Mouse (Mus musculus) embryonic facial prominence, embryonic 12.5 days (tissue): ENCODE measurements around the gene Fam181a. TPM values are rescaled to one million over a fixed set of nuclear protein-coding genes. Genes with fewer than 3 reads are reported as not detected.

Experiments used
- ATAC-seq: fragments of 200-750 bp; cut with Nextera tagmentation; 2 replicates; pipeline ENCODE4 v1.8.0; 2017; ENCODE audit not compliant: insufficient number of reproducible peaks, insufficient read depth, low FRiP score, low TSS enrichment
- H3K27ac ChIP-seq: fragments of 300-500 bp; sonication (generic); 2 replicates; pipeline ENCODE4 v1.5.1; 2016; ENCODE audit warnings: mild to moderate bottlenecking
- H3K27me3 ChIP-seq: fragments of 300-500 bp; sonication (generic); 2 replicates; pipeline ENCODE4 v1.6.1; 2016; ENCODE audit warnings: mild to moderate bottlenecking, moderate library complexity
- H3K36me3 ChIP-seq: fragments of 300-500 bp; sonication (generic); 2 replicates; pipeline ENCODE4 v1.6.1; 2016; ENCODE audit warnings: mild to moderate bottlenecking
- H3K4me1 ChIP-seq: fragments of 300-500 bp; sonication (generic); 2 replicates; pipeline ENCODE4 v1.6.1; 2016
- H3K4me2 ChIP-seq: fragments of 300-500 bp; sonication (generic); replicated peaks from 2 replicates; pipeline ENCODE4 v1.6.1; 2016; ENCODE audit warnings: mild to moderate bottlenecking, moderate library complexity
- H3K4me3 ChIP-seq: fragments of 300-500 bp; sonication (generic); 2 replicates; pipeline ENCODE4 v1.5.1; 2016; ENCODE audit warnings: mild to moderate bottlenecking
- H3K9ac ChIP-seq: fragments of 300-500 bp; sonication (generic); 2 replicates; pipeline ENCODE4 v1.6.1; 2016; ENCODE audit warnings: mild to moderate bottlenecking, moderate library complexity
- H3K9me3 ChIP-seq: fragments of 300-500 bp; sonication (generic); 2 replicates; pipeline ENCODE4 v1.6.1; 2016; ENCODE audit warnings: mild to moderate bottlenecking, moderate library complexity
- WGBS: fragments of 180-500 bp; shearing (Covaris S2); methylation state at CpG from one replicate; pipeline ENCODE4 v1.1.7; 2016; 5-methylcytosine and 5-hydroxymethylcytosine counted together
- polyA plus RNA-seq: library from polyadenylated mRNA; unstranded; fragments of >200 nt; fragmentation: Nextera tagmentation; extraction: Ambion mirVana; gene quantifications from 2 replicates; pipeline ENCODE4 v1.2.1, GENCODE M21; 2016

The Fam181a gene
- polyA plus RNA-seq, 1 experiment from 2014 or later, result 1.3 TPM

- Histone ChIP-seq H3K9me3 (no peaks in the 10 kb centered on the region), H3K27me3 (no peaks in the 10 kb centered on the region), H3K9ac (no peak overlapping the region), H3K27ac (no peak overlapping the region), H3K4me2 (no peak overlapping the region), H3K4me3 (no peak overlapping the region), H3K4me1 (0 out of 2 replicates have a peak, but pooled peaks cover 5% of the 10 kb centered on the region), H3K36me3 (no peaks in the 10 kb centered on the region)
- ATAC-seq, result no peak
- WGBS, result 81% methylated on average over 8 of the region's 8 CpGs
These were observed 50.0 kb downstream of the Fam181a start for GRCm38 (mm10) chr12:103360812-103361211.

DNA sequence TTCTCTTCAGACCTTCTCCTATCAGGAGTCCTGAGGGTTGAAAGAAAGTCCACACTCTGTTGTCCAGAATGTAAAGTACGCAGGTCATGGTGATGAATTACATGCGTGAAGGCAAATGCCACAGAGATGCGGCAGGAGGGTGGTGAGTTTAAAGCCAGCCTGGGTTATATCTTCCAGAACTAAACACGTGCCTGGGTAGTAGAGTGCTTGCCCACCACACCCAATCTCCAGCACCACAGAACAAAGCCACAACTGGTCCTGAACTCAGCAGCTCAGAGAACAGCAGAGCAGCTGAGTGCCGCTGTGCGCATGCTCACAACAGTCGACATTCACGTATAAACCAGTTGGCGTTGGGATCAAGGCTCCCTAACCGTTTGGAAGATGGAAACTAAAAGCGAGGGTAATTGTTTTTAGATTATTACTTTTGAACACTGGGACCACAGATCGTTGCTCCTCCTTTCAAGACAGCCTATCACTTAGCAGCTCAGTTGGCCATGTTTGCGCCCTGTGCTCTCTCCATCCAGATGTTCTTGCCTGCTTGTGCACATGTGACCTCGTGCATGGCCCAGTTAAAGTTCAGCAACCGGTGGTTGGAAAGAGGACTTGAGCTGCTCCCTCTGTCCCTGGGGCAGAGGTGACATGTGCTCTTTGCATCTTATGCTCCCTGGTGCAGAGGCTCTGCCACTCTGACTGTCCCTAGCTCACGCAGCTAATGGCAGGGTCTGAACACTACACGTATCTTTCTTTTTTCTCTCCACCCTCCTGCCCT, 50.9 kb downstream of the Fam181a start:
- no peaks in the 10 kb centered on the region for H3K27me3 ChIP-seq
- H3K4me3 ChIP-seq, result no peak overlapping the region
- H3K4me2 ChIP-seq, result no peak overlapping the region
- 86% methylated on average over 17 of the region's 17 CpGs for WGBS
- no peaks in the 10 kb centered on the region for H3K36me3 ChIP-seq
- H3K27ac ChIP-seq, result no peak overlapping the region
- 0 out of 2 replicates have a peak, but pooled peaks cover 5% of the 10 kb centered on the region for H3K4me1 ChIP-seq
- H3K9me3 ChIP-seq, result no peaks in the 10 kb centered on the region
- H3K9ac ChIP-seq, result no peak overlapping the region
- ATAC-seq, result no peak

DNA sequence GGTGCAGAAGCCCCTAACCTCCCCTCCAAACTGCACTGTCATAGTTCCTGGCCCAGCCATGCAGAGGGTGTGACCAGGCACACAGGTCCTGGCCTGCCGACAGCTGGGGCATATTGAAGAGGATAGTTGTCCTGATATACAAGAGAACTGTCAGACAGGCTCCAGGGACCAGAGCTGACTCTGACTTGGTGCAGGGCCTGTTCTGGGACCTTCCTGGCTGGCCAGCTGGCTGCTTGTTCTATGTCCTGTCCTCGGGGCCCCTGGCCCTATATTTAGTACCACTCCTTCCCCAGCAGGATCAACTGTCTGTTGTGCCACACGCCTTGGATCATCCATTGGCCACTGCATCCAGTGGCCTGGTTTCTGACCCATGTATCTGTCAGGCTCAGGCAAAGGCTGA, 51.6 kb downstream of the Fam181a start:
- Histone ChIP-seq H3K4me3 (no peak overlapping the region), H3K4me2 (no peak overlapping the region), H3K4me1 (0 out of 2 replicates have a peak, but pooled peaks cover 5% of the 10 kb centered on the region), H3K36me3 (no peaks in the 10 kb centered on the region), H3K27me3 (no peaks in the 10 kb centered on the region), H3K9me3 (no peaks in the 10 kb centered on the region), H3K27ac (no peak overlapping the region), H3K9ac (no peak overlapping the region)
- WGBS, result 69% methylated on average over 3 of the region's 3 CpGs
- ATAC-seq, result no peak

Other genes starting within 250 kb of the Fam181a start
- 0.61 and 0.79 TPM in 2 replicates for gene Prima1, start 68.8 kb upstream of the Fam181a start, polyA plus RNA-seq
- 2.1 and 2.4 TPM in 2 replicates for gene Asb2, start 45.0 kb downstream of the Fam181a start, polyA plus RNA-seq
- 12.7 and 14.1 TPM in 2 replicates for gene Otub2, start 77.7 kb downstream of the Fam181a start, polyA plus RNA-seq
- 0.38 and 0.49 TPM in 2 replicates for gene 9330161L09Rik, start 96.8 kb downstream of the Fam181a start, polyA plus RNA-seq
- gene Ddx24, start 114.9 kb downstream of the Fam181a start, polyA plus RNA-seq, result 109 and 121 TPM in 2 replicates
- gene Ifi27, start 123.2 kb downstream of the Fam181a start, polyA plus RNA-seq, result 9.9 and 12.1 TPM in 2 replicates
- gene Ifi27l2a, start 132.7 kb downstream of the Fam181a start, polyA plus RNA-seq, result 1.7 and 2.0 TPM in 2 replicates
- gene Ifi27l2b, start 146.2 kb downstream of the Fam181a start, polyA plus RNA-seq, result not detected in 2 replicates
- gene Ppp4r4, start 221.3 kb downstream of the Fam181a start, polyA plus RNA-seq, result 2.3 and 2.4 TPM in 2 replicates